Mouse (Mus musculus) left cerebral cortex, adult 11 months (tissue): ENCODE data around the gene Morf4l2.
"Not testable (repeated sequence)": the region's sequence is repeated elsewhere in the genome, so short reads cannot be mapped to it uniquely, and the experiment has no call there.

Experiments used
- DNase-seq: peaks from one replicate; pipeline ENCODE4 v3.0.0; 2022; ENCODE audit warnings: low spot score

The Morf4l2 gene

GRCm38 (mm10) chrX:136693196-136693595 is 50.3 kb downstream of the Morf4l2 start:
- DNase-seq: no peak

- no peak for DNase-seq
Observed at GRCm38 (mm10) chrX:136692294-136692675, 51.2 kb downstream of the Morf4l2 start.

- not testable (repeated sequence) for DNase-seq
Observed at GRCm38 (mm10) chrX:136691606-136692293, 51.7 kb downstream of the Morf4l2 start.
